Mouse (Mus musculus) left cerebral cortex, adult 6 months (tissue): ENCODE measurements around the gene AU015836. TPM values are rescaled to one million over a fixed set of nuclear protein-coding genes. Genes with fewer than 3 reads are reported as not detected.

ENCODE experiments used
- long read RNA-seq, 2 experiments: library from polyadenylated mRNA; unstranded; transcript quantifications; one replicate each; pipeline ENCODE4 v2.0.0; 2019 to 2020
- polyA plus RNA-seq: library from polyadenylated mRNA; unstranded; fragments of <200 nt; fragmentation: Nextera tagmentation; gene quantifications from 2 replicates; pipeline ENCODE4 v1.2.3, GENCODE M21; 2021

The AU015836 gene
- not detected in 2 replicates for polyA plus RNA-seq
- long read RNA-seq, experiment 1 = 0 reads
- long read RNA-seq, experiment 2 = 0 reads

GRCm38 (mm10) chrX:93968444-93968843 lies at the start of gene AU015836:
Gene AU015836, plus strand, starts transcription at chrX:93968659.

Other genes with a start within 250 kb of the AU015836 start
- gene Pdk3, start 136.5 kb upstream of the AU015836 start, polyA plus RNA-seq = 43.7 and 44.4 TPM in 2 replicates
- 19.2 and 21.8 TPM in 2 replicates for gene Zfx, start 155.0 kb downstream of the AU015836 start, polyA plus RNA-seq
- 57.7 and 74.4 TPM in 2 replicates for gene Eif2s3x, start 244.2 kb downstream of the AU015836 start, polyA plus RNA-seq